Mouse (Mus musculus): ENCODE results near the gene Mnt. TPM values are rescaled to one million over a fixed set of nuclear protein-coding genes. Genes with fewer than 3 reads are reported as not detected.

Gene Mnt
- polyA plus RNA-seq, 1 experiment from 2014 or later: 3.5 TPM

- no peaks in the 10 kb centered on the region for H3K9me3 ChIP-seq (ENCODE audit: control insufficient read depth, low read length)
- no peak for DNase-seq (ENCODE audit: low spot score)
- peak overlapping the region; percentile 7; the same call in 1 of the 2 replicates for H3K27ac ChIP-seq (ENCODE audit: low read depth, low read length)
- no peaks in the 10 kb centered on the region for H3K27me3 ChIP-seq (replicated peaks; ENCODE audit: control insufficient read depth, insufficient read depth, low read length)
- H3K4me2 ChIP-seq: no peak overlapping the region
- 88% methylated on average over 6 of the region's 6 CpGs for WGBS
- no peak overlapping the region for H3K9ac ChIP-seq (ENCODE audit: low read depth, low read length)
- no peak for ATAC-seq (replicated peaks; ENCODE audit: low FRiP score)
- H3K4me3 ChIP-seq (ENCODE audit: low read depth, low read length): no peak overlapping the region
- no peaks in the 10 kb centered on the region for H3K36me3 ChIP-seq (ENCODE audit: control insufficient read depth, insufficient read depth, low read length)
- H3K4me1 ChIP-seq (replicated peaks; ENCODE audit: control insufficient read depth, insufficient read depth, low read length): peaks cover 46% of the 10 kb centered on the region
These were observed 5.0 kb downstream of the Mnt start for GRCm38 (mm10) chr11:74835593-74836224.

GRCm38 (mm10) chr11:74836225-74837055, 5.7 kb downstream of the Mnt start:
- no peak overlapping the region for H3K4me3 ChIP-seq (ENCODE audit: low read depth, low read length)
- H3K27ac ChIP-seq (ENCODE audit: low read depth, low read length): peak overlapping the region; percentile 93
- no peak for DNase-seq (ENCODE audit: low spot score)
- no peaks in the 10 kb centered on the region for H3K27me3 ChIP-seq (replicated peaks; ENCODE audit: control insufficient read depth, insufficient read depth, low read length)
- no peaks in the 10 kb centered on the region for H3K36me3 ChIP-seq (ENCODE audit: control insufficient read depth, insufficient read depth, low read length)
- no peak for ATAC-seq (replicated peaks; ENCODE audit: low FRiP score)
- peak overlapping the region; percentile 67 for H3K9ac ChIP-seq (ENCODE audit: low read depth, low read length)
- no peaks in the 10 kb centered on the region for H3K9me3 ChIP-seq (ENCODE audit: control insufficient read depth, low read length)
- H3K4me2 ChIP-seq: peak overlapping the region; percentile 74; the same call in 1 of the 2 replicates
- 87% methylated on average over 22 of the region's 22 CpGs for WGBS
- peaks cover 46% of the 10 kb centered on the region for H3K4me1 ChIP-seq (replicated peaks; ENCODE audit: control insufficient read depth, insufficient read depth, low read length)

DNA sequence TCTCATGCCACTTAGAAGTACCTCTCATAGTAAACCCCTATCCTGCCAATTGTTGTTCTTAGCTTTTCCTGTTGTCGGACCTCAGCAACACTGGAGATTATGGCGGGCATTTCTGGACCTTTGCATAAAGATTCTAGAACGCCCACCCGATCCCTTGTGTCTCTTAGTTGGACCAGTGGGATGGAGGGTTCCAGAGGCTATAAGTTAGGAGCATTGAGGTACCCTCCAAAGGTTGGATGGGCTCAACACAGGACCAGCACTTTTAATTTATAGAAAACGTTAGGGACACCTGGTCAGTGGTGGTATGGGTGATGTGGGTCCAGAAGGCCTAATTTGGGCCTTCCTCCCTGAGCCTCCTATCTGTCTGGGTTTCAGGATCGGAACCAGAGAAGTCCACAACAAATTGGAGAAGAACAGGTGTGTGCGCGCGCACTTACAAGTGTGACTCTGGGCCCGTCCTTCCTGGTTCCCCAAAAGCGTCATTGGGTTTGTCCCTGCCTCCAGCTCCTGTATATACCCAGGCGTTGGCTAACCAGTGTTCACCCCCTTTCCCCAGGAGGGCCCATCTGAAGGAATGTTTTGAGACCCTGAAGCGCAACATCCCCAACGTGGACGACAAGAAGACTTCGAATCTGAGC, 6.5 kb downstream of the Mnt start:
- peak overlapping the region; percentile 52 for H3K4me3 ChIP-seq (ENCODE audit: low read depth, low read length)
- 42% methylated on average over 16 of the region's 16 CpGs for WGBS
- peak overlapping the region; percentile 74 for H3K4me2 ChIP-seq
- H3K4me1 ChIP-seq (replicated peaks; ENCODE audit: control insufficient read depth, insufficient read depth, low read length): peaks cover 46% of the 10 kb centered on the region
- H3K27ac ChIP-seq (ENCODE audit: low read depth, low read length): peak overlapping the region; percentile 93
- ATAC-seq (replicated peaks; ENCODE audit: low FRiP score): no peak
- peaks cover under 1% of the 10 kb centered on the region; the same call in 1 of the 2 replicates for H3K36me3 ChIP-seq (ENCODE audit: control insufficient read depth, insufficient read depth, low read length)
- H3K9ac ChIP-seq (ENCODE audit: low read depth, low read length): peak overlapping the region; percentile 67
- no peaks in the 10 kb centered on the region for H3K27me3 ChIP-seq (replicated peaks; ENCODE audit: control insufficient read depth, insufficient read depth, low read length)
- H3K9me3 ChIP-seq (ENCODE audit: control insufficient read depth, low read length): no peaks in the 10 kb centered on the region
- DNase-seq (ENCODE audit: low spot score): no peak

DNA sequence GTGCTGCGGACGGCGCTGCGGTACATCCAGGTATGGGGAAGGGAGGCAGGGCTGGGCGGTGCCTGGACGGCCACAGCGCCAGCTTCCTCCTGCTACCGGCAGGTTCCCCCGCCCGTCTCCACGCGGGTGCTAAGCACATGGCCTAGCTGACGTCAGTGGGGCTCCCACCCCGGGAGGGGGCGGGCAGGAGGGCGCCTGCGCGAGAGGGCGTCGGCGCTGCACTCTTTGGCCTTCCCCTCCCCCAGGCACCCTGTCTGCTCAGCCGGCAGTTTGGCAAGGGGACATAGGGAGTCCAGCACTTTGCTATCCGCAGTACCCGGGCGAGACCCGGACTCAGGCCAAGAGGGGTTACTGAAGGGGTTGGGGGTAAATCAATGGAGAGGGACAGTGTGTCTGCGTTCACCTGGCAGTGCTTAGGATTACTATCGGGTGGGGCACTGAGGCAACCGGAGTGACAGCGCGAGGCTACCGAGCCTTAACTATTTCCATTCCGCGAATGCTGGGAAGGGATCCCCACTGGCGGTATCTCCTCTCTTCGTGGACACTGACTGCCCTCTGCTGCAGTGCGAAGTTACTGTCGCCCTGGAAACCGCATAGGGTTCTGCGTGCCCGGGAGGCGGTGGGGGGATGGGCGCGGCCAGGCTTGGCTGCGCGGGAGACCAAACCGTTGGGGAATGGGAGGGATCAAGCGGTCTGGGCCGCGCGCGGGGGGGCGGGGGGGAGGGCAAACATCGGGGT, 7.1 kb downstream of the Mnt start:
- peak; percentile 83 for ATAC-seq (replicated peaks; ENCODE audit: low FRiP score)
- peak overlapping the region; percentile 93 for H3K27ac ChIP-seq (ENCODE audit: low read depth, low read length)
- no peaks in the 10 kb centered on the region for H3K9me3 ChIP-seq (ENCODE audit: control insufficient read depth, low read length)
- H3K4me1 ChIP-seq (replicated peaks; ENCODE audit: control insufficient read depth, insufficient read depth, low read length): peaks cover 43% of the 10 kb centered on the region
- peak overlapping the region; percentile 67 for H3K9ac ChIP-seq (ENCODE audit: low read depth, low read length)
- peak overlapping the region; percentile 52 for H3K4me3 ChIP-seq (ENCODE audit: low read depth, low read length)
- peak overlapping the region; percentile 74 for H3K4me2 ChIP-seq
- peaks cover 8% of the 10 kb centered on the region for H3K36me3 ChIP-seq (ENCODE audit: control insufficient read depth, insufficient read depth, low read length)
- peak; percentile 95 for DNase-seq (ENCODE audit: low spot score)
- H3K27me3 ChIP-seq (replicated peaks; ENCODE audit: control insufficient read depth, insufficient read depth, low read length): no peaks in the 10 kb centered on the region
- WGBS: under 1% methylated on average over 53 of the region's 54 CpGs

GRCm38 (mm10) chr11:74838441-74838840, 7.7 kb downstream of the Mnt start:
- 0% methylated on average over 35 of the region's 35 CpGs for WGBS
- DNase-seq (ENCODE audit: low spot score): peak; percentile 93

GRCm38 (mm10) chr11:74838971-74839370, 8.3 kb downstream of the Mnt start:
- 21% methylated on average over 6 of the region's 6 CpGs for WGBS
- peaks cover 34% of the 10 kb centered on the region for H3K4me1 ChIP-seq (replicated peaks; ENCODE audit: control insufficient read depth, insufficient read depth, low read length)

More at GRCm38 (mm10) chr11:74838441-74838840, 7.7 kb downstream of the Mnt start:
- no peaks in the 10 kb centered on the region for H3K27me3 ChIP-seq (replicated peaks; ENCODE audit: control insufficient read depth, insufficient read depth, low read length)
- H3K4me2 ChIP-seq: peak overlapping the region; percentile 74
- H3K9me3 ChIP-seq (ENCODE audit: control insufficient read depth, low read length): no peaks in the 10 kb centered on the region
- H3K4me1 ChIP-seq (replicated peaks; ENCODE audit: control insufficient read depth, insufficient read depth, low read length): peaks cover 39% of the 10 kb centered on the region
- H3K36me3 ChIP-seq (ENCODE audit: control insufficient read depth, insufficient read depth, low read length): peaks cover 10% of the 10 kb centered on the region
- peak overlapping the region; percentile 93 for H3K27ac ChIP-seq (ENCODE audit: low read depth, low read length)
- H3K4me3 ChIP-seq (ENCODE audit: low read depth, low read length): peak overlapping the region; percentile 52
- peak; percentile 80 for ATAC-seq (replicated peaks; ENCODE audit: low FRiP score)
- peak overlapping the region; percentile 67 for H3K9ac ChIP-seq (ENCODE audit: low read depth, low read length)

DNA sequence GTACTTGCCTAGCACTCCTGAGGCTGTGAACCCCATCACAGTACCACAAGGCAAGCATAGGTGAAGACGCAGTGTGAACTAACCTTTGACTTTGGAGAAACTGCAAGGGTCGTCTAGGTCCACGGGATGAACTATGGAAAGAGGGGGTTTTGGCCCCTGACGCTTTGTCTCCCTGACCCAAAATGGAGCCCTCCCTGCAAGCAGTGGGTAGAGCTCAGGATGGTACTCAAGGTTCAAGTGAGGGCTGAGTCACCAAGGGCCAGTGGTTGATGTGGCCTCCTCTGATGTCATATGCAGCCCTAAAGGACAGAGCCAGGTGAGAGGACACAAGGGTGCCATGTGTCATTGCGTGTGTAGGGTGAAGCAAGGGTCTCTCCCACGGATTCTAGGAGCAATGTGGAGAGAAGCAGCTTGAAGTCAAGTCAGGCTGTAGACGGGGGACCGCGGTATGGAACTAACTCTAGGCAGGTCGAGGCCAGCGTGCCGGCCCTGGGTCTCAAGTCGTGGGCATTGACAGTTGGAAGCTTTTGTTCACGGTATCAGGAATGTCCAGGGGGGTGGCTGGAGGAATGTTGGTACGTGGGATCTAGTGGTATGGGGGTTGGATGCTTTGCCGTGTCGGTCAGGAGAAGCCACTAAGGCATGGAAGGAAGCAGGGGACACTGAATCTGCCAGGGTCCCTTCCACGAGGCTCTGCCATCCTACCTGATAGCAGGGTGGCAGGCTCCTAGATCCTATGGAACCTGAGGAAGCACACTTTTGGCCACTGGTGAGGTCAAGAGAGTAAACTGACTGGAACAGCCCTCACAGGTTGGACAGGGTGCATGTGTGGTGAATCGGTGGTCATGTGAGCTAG, 9.4 kb downstream of the Mnt start:
- H3K27ac ChIP-seq (ENCODE audit: low read depth, low read length): no peak overlapping the region
- H3K36me3 ChIP-seq (ENCODE audit: control insufficient read depth, insufficient read depth, low read length): peaks cover 13% of the 10 kb centered on the region
- H3K4me3 ChIP-seq (ENCODE audit: low read depth, low read length): no peak overlapping the region
- H3K27me3 ChIP-seq (replicated peaks; ENCODE audit: control insufficient read depth, insufficient read depth, low read length): no peaks in the 10 kb centered on the region
- WGBS: 92% methylated on average over 19 of the region's 19 CpGs
- no peaks in the 10 kb centered on the region for H3K9me3 ChIP-seq (ENCODE audit: control insufficient read depth, low read length)
- H3K9ac ChIP-seq (ENCODE audit: low read depth, low read length): peak overlapping the region; percentile 18; the same call in 1 of the 2 replicates
- H3K4me2 ChIP-seq: no peak overlapping the region
- H3K4me1 ChIP-seq (replicated peaks; ENCODE audit: control insufficient read depth, insufficient read depth, low read length): peaks cover 24% of the 10 kb centered on the region
- DNase-seq (ENCODE audit: low spot score): no peak
- no peak for ATAC-seq (replicated peaks; ENCODE audit: low FRiP score)

More at GRCm38 (mm10) chr11:74838971-74839370, 8.3 kb downstream of the Mnt start:
- Histone ChIP-seq H3K27me3 (replicated peaks; ENCODE audit: control insufficient read depth, insufficient read depth, low read length) (no peaks in the 10 kb centered on the region), H3K9me3 (ENCODE audit: control insufficient read depth, low read length) (no peaks in the 10 kb centered on the region), H3K4me2 (peak overlapping the region; percentile 74), H3K27ac (ENCODE audit: low read depth, low read length) (peak overlapping the region; percentile 93), H3K9ac (ENCODE audit: low read depth, low read length) (peak overlapping the region; percentile 47), H3K36me3 (ENCODE audit: control insufficient read depth, insufficient read depth, low read length) (peaks cover 10% of the 10 kb centered on the region), H3K4me3 (ENCODE audit: low read depth, low read length) (peak overlapping the region; percentile 52)
- DNase-seq (ENCODE audit: low spot score) (no peak), ATAC-seq (replicated peaks; ENCODE audit: low FRiP score) (0 out of 2 replicates have a peak, but pooled peaks have one; percentile 30)
